Mouse (Mus musculus): ENCODE data around the gene Ehbp1l1. TPM values are rescaled to one million over a fixed set of nuclear protein-coding genes. Genes with fewer than 3 reads are reported as not detected.

The Ehbp1l1 gene
- polyA plus RNA-seq, 1 experiment from 2014 or later, result 8.9 TPM

GRCm38 (mm10) chr19:5715793-5716688 is 10.1 kb downstream of the Ehbp1l1 start:
- Histone ChIP-seq H3K4me1 (ENCODE audit: control insufficient read depth, insufficient read depth, low read length) (no peaks in the 10 kb centered on the region), H3K36me3 (ENCODE audit: control insufficient read depth, insufficient read depth, low read length) (peaks cover 30% of the 10 kb centered on the region), H3K4me2 (ENCODE audit: low read depth, low read length) (peak overlapping the region; percentile 18; the same call in 1 of the 2 replicates), H3K9ac (replicated peaks; ENCODE audit: low read depth, low read length) (peak overlapping the region; percentile 46), H3K9me3 (ENCODE audit: control insufficient read depth, low read length) (no peaks in the 10 kb centered on the region), H3K27ac (ENCODE audit: low read depth, low read length) (no peak overlapping the region), H3K4me3 (ENCODE audit: low read depth, low read length) (no peak overlapping the region), H3K27me3 (ENCODE audit: control insufficient read depth, insufficient read depth, low read length) (no peaks in the 10 kb centered on the region)
- ATAC-seq (ENCODE audit: low read depth), result peak; percentile 79
- 20% methylated on average over 43 of the region's 43 CpGs for WGBS

DNA sequence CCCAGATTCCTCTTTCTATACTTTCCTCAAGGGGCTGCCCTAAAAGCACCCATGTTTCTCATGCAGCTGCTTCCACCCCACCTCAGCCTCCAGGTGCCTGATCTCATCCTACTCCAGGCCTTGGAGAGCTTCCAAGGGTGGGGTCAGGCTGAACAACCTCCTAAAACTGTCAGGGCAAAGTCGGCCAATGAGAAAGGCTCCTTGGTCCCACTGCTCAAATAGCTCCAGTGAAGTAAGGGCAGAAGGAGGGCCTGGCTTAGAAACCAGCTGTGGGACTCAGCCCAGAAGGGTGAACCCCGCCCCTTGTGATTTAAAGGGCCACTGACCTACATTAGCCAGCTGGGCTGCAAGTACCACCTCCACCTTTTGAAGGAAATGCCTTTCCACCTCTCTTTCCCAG is 12.4 kb downstream of the Ehbp1l1 start:
- Histone ChIP-seq H3K4me2 (ENCODE audit: low read depth, low read length) (no peak overlapping the region), H3K4me1 (ENCODE audit: control insufficient read depth, insufficient read depth, low read length) (no peaks in the 10 kb centered on the region), H3K27me3 (ENCODE audit: control insufficient read depth, insufficient read depth, low read length) (no peaks in the 10 kb centered on the region), H3K36me3 (ENCODE audit: control insufficient read depth, insufficient read depth, low read length) (peaks cover 25% of the 10 kb centered on the region), H3K4me3 (ENCODE audit: low read depth, low read length) (no peak overlapping the region), H3K27ac (ENCODE audit: low read depth, low read length) (no peak overlapping the region), H3K9me3 (ENCODE audit: control insufficient read depth, low read length) (no peaks in the 10 kb centered on the region), H3K9ac (replicated peaks; ENCODE audit: low read depth, low read length) (no peak overlapping the region)
- no peak for ATAC-seq (ENCODE audit: low read depth)
- WGBS, result 18% methylated on average over 2 of the region's 2 CpGs

GRCm38 (mm10) chr19:5713255-5713654 is 12.9 kb downstream of the Ehbp1l1 start:
- Histone ChIP-seq H3K9me3 (ENCODE audit: control insufficient read depth, low read length) (no peaks in the 10 kb centered on the region), H3K4me2 (ENCODE audit: low read depth, low read length) (no peak overlapping the region), H3K4me3 (ENCODE audit: low read depth, low read length) (no peak overlapping the region), H3K27ac (ENCODE audit: low read depth, low read length) (no peak overlapping the region), H3K36me3 (ENCODE audit: control insufficient read depth, insufficient read depth, low read length) (peaks cover 29% of the 10 kb centered on the region), H3K9ac (replicated peaks; ENCODE audit: low read depth, low read length) (no peak overlapping the region), H3K27me3 (ENCODE audit: control insufficient read depth, insufficient read depth, low read length) (no peaks in the 10 kb centered on the region), H3K4me1 (ENCODE audit: control insufficient read depth, insufficient read depth, low read length) (no peaks in the 10 kb centered on the region)
- 87% methylated on average over 5 of the region's 5 CpGs for WGBS
- ATAC-seq (ENCODE audit: low read depth), result no peak

GRCm38 (mm10) chr19:5711907-5712460 is 14.1 kb downstream of the Ehbp1l1 start:
- Histone ChIP-seq H3K9me3 (ENCODE audit: control insufficient read depth, low read length) (no peaks in the 10 kb centered on the region), H3K27me3 (ENCODE audit: control insufficient read depth, insufficient read depth, low read length) (no peaks in the 10 kb centered on the region), H3K9ac (replicated peaks; ENCODE audit: low read depth, low read length) (no peak overlapping the region), H3K4me1 (ENCODE audit: control insufficient read depth, insufficient read depth, low read length) (no peaks in the 10 kb centered on the region), H3K36me3 (ENCODE audit: control insufficient read depth, insufficient read depth, low read length) (peaks cover 35% of the 10 kb centered on the region), H3K4me3 (ENCODE audit: low read depth, low read length) (no peak overlapping the region), H3K27ac (ENCODE audit: low read depth, low read length) (no peak overlapping the region), H3K4me2 (ENCODE audit: low read depth, low read length) (no peak overlapping the region)
- WGBS, result 93% methylated on average over 14 of the region's 14 CpGs
- no peak for ATAC-seq (ENCODE audit: low read depth)

GRCm38 (mm10) chr19:5711218-5711617 is 14.9 kb downstream of the Ehbp1l1 start:
- H3K4me1 ChIP-seq (ENCODE audit: control insufficient read depth, insufficient read depth, low read length), result no peaks in the 10 kb centered on the region
- 4% methylated on average over 3 of the region's 3 CpGs for WGBS
- H3K36me3 ChIP-seq (ENCODE audit: control insufficient read depth, insufficient read depth, low read length), result peaks cover 35% of the 10 kb centered on the region
- H3K27ac ChIP-seq (ENCODE audit: low read depth, low read length), result no peak overlapping the region
- H3K27me3 ChIP-seq (ENCODE audit: control insufficient read depth, insufficient read depth, low read length), result no peaks in the 10 kb centered on the region
- H3K9ac ChIP-seq (replicated peaks; ENCODE audit: low read depth, low read length), result no peak overlapping the region
- H3K4me3 ChIP-seq (ENCODE audit: low read depth, low read length), result no peak overlapping the region
- H3K9me3 ChIP-seq (ENCODE audit: control insufficient read depth, low read length), result no peaks in the 10 kb centered on the region
- no peak for ATAC-seq (ENCODE audit: low read depth)
- H3K4me2 ChIP-seq (ENCODE audit: low read depth, low read length), result no peak overlapping the region

DNA sequence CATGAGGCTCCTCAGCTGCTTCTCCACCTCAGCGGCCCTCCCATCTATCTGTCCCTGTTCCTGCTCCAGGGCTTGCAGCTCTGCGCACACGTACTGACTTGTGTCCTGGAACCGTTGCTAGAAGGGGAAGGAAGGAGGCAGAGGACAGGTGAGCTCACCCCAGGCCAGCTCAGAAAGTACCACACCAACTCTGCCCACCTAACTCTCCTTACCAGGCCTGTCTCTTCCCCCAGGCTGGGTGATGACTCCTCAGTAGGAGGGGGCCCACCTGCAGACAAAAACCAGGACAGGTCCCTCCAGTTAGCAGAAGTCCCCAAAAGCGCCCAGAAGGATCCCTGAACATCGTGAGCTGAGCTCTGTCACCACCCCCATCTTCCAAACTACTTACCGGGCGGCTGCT is 15.5 kb downstream of the Ehbp1l1 start:
- H3K36me3 ChIP-seq (ENCODE audit: control insufficient read depth, insufficient read depth, low read length), result peaks cover 35% of the 10 kb centered on the region
- no peak for ATAC-seq (ENCODE audit: low read depth)
- H3K27me3 ChIP-seq (ENCODE audit: control insufficient read depth, insufficient read depth, low read length), result no peaks in the 10 kb centered on the region
- no peak overlapping the region for H3K27ac ChIP-seq (ENCODE audit: low read depth, low read length)
- no peaks in the 10 kb centered on the region for H3K4me1 ChIP-seq (ENCODE audit: control insufficient read depth, insufficient read depth, low read length)
- no peak overlapping the region for H3K9ac ChIP-seq (replicated peaks; ENCODE audit: low read depth, low read length)
- H3K4me3 ChIP-seq (ENCODE audit: low read depth, low read length), result no peak overlapping the region
- 76% methylated on average over 8 of the region's 8 CpGs for WGBS
- no peaks in the 10 kb centered on the region for H3K9me3 ChIP-seq (ENCODE audit: control insufficient read depth, low read length)
- no peak overlapping the region for H3K4me2 ChIP-seq (ENCODE audit: low read depth, low read length)

- Histone ChIP-seq H3K4me3 (ENCODE audit: low read depth, low read length) (no peak overlapping the region), H3K27ac (ENCODE audit: low read depth, low read length) (no peak overlapping the region), H3K27me3 (ENCODE audit: control insufficient read depth, insufficient read depth, low read length) (no peaks in the 10 kb centered on the region), H3K9ac (replicated peaks; ENCODE audit: low read depth, low read length) (no peak overlapping the region), H3K36me3 (ENCODE audit: control insufficient read depth, insufficient read depth, low read length) (peaks cover 35% of the 10 kb centered on the region), H3K9me3 (ENCODE audit: control insufficient read depth, low read length) (no peaks in the 10 kb centered on the region), H3K4me2 (ENCODE audit: low read depth, low read length) (no peak overlapping the region), H3K4me1 (ENCODE audit: control insufficient read depth, insufficient read depth, low read length) (no peaks in the 10 kb centered on the region)
- 93% methylated on average over 6 of the region's 6 CpGs for WGBS
- ATAC-seq (ENCODE audit: low read depth), result no peak
These were observed 16.0 kb downstream of the Ehbp1l1 start for GRCm38 (mm10) chr19:5710068-5710467.

DNA sequence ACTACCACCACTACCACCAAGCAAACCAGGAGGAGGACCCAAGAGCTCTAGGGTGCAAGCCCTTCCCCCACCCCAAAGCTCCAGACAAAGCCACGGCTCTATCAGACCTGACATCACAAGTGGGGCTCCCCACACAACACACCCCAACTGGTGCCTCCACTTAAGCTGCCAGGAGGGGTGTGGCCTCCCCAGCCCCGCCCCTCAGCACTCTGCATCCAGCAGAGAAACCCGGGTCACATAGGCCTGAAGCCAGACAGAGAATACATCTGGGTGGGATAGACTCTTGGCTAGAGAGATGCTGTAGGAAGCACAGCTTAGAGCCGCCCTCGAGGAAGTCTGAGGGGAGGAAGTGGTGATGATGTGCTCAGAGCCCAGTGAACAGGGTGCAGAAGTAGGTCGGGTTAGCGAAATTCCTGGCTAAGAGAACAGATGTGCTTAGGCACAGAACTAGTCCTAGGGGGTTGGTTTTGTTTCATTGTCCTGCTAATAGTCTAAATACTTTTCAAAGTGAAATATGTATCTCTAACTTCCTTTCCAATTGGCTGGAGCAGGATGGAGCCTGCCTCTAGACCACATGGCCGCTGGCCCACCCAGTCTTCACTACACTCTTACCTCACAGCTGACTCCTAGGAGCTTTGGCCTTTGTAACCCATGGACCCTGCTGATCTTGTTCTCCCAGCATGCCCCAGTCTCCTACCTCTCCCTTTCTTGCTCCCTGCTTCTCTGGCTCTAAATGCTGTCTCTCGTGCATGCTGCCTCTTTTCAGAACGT is 21.1 kb downstream of the Ehbp1l1 start:
- 51% methylated on average over 10 of the region's 10 CpGs for WGBS
- peak; percentile 49; the same call in 1 of the 2 replicates for ATAC-seq (ENCODE audit: low read depth)
- H3K27ac ChIP-seq (ENCODE audit: low read depth, low read length), result no peak overlapping the region
- H3K9ac ChIP-seq (replicated peaks; ENCODE audit: low read depth, low read length), result no peak overlapping the region
- H3K4me3 ChIP-seq (ENCODE audit: low read depth, low read length), result no peak overlapping the region
- peaks cover 42% of the 10 kb centered on the region for H3K36me3 ChIP-seq (ENCODE audit: control insufficient read depth, insufficient read depth, low read length)
- no peaks in the 10 kb centered on the region for H3K27me3 ChIP-seq (ENCODE audit: control insufficient read depth, insufficient read depth, low read length)
- 0 out of 2 replicates have a peak, but pooled peaks cover 4% of the 10 kb centered on the region for H3K4me1 ChIP-seq (ENCODE audit: control insufficient read depth, insufficient read depth, low read length)
- no peaks in the 10 kb centered on the region for H3K9me3 ChIP-seq (ENCODE audit: control insufficient read depth, low read length)
- no peak overlapping the region for H3K4me2 ChIP-seq (ENCODE audit: low read depth, low read length)
